Mouse (Mus musculus) liver, adult 2 months (tissue): Measurements from ENCODE around the gene Auts2. TPM values are rescaled to one million over a fixed set of nuclear protein-coding genes. Genes with fewer than 3 reads are reported as not detected.

Source experiments
- DNase-seq: peaks from one replicate; pipeline ENCODE4 v3.0.0-alpha.2; 2011; ENCODE audit warnings: low read depth, low spot score; ENCODE audit errors: extremely low read depth
- H3K27ac ChIP-seq: fragments of 200-500 bp; replicated peaks from 2 replicates; pipeline ENCODE4 v1.5.1; 2012; ENCODE audit warnings: low read depth, mild to moderate bottlenecking, control low read depth, inconsistent platforms, low read length; ENCODE audit not compliant: insufficient read depth
- H3K27me3 ChIP-seq: fragments of 200-500 bp; 2 replicates; pipeline ENCODE4 v1.6.1; 2012; ENCODE audit warnings: mild to moderate bottlenecking, moderate library complexity, low read length, inconsistent platforms; ENCODE audit not compliant: control insufficient read depth, insufficient read depth
- H3K36me3 ChIP-seq: fragments of 200-500 bp; 2 replicates; pipeline ENCODE4 v1.6.1; 2012; ENCODE audit warnings: low read length, inconsistent platforms; ENCODE audit not compliant: control insufficient read depth, insufficient read depth
- H3K4me1 ChIP-seq: fragments of 200-500 bp; 2 replicates; pipeline ENCODE4 v1.6.1; 2011; ENCODE audit warnings: low read length; ENCODE audit not compliant: control insufficient read depth, insufficient read depth
- H3K4me3 ChIP-seq: fragments of 200-500 bp; 2 replicates; pipeline ENCODE4 v1.5.1; 2011; ENCODE audit warnings: low read depth, mild to moderate bottlenecking, control low read depth, low read length, moderate library complexity; ENCODE audit not compliant: insufficient read depth
- H3K79me2 ChIP-seq: fragments of 200-500 bp; 2 replicates; pipeline ENCODE4 v1.6.1; 2012; ENCODE audit warnings: inconsistent platforms, mild to moderate bottlenecking, low read length, moderate library complexity; ENCODE audit not compliant: control insufficient read depth, insufficient read depth
- H3K9ac ChIP-seq: fragments of 200-500 bp; 2 replicates; pipeline ENCODE4 v1.6.1; 2012; ENCODE audit warnings: low read depth, mild to moderate bottlenecking, control low read depth, inconsistent platforms, low read length
- CTCF ChIP-seq: fragments of 200-500 bp; IDR thresholded peaks from 2 replicates; pipeline ENCODE4 v1.5.1; 2011; ENCODE audit warnings: low read depth, low read length, control low read depth
- POLR2A ChIP-seq: fragments of 200-500 bp; IDR thresholded peaks from 2 replicates; pipeline ENCODE4 v1.6.1; 2011; ENCODE audit warnings: low read length, control low read depth; ENCODE audit not compliant: insufficient read depth; ENCODE audit errors: extremely low read depth
- WGBS: fragments of 180-500 bp; shearing (Covaris S2); methylation state at CpG from one replicate; pipeline ENCODE4 v1.1.7; 2018; 5-methylcytosine and 5-hydroxymethylcytosine counted together
- polyA plus RNA-seq: library from polyadenylated mRNA; depleted of rRNA; stranded (reverse); fragments of >200 nt; gene quantifications from 2 replicates; pipeline ENCODE4 v1.2.3, GENCODE M21; 2012
- total RNA-seq: library from RNA; depleted of rRNA; stranded (reverse); fragments of >200 nt; gene quantifications from 2 replicates; pipeline ENCODE4 v1.2.3, GENCODE M21; 2014

The Auts2 gene
- total and polyA plus RNA-seq, 2 experiments: 0.37 to 0.51 TPM

DNA sequence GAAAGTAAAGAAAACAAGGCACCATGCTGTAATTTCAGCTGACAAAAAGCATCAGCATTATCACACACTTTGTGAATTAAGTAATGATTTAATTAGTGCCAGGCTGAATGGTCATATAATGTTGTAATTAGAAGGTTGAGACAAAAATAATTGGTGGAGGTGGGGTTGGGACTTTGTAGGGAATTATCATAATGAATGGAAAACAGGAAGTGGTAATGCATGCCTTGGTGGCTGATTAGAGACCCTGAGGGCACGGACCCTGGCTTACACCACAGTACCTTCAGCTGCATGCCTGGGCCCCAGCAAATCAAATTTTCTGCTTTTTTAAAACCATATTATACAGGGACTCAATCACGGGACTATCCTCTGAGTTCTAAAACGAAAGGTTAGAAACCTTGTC lies 586.1 kb downstream of the Auts2 start:
- H3K4me3 ChIP-seq: no peak overlapping the region
- no peaks in the 10 kb centered on the region for H3K4me1 ChIP-seq
- 87% methylated on average over 3 of the region's 3 CpGs for WGBS
- no peak overlapping the region for H3K9ac ChIP-seq
- H3K79me2 ChIP-seq: no peaks in the 10 kb centered on the region
- no peaks in the 10 kb centered on the region for H3K36me3 ChIP-seq
- H3K27ac ChIP-seq: no peak overlapping the region
- no peak for TF ChIP-seq CTCF
- no peak for TF ChIP-seq POLR2A
- DNase-seq: no peak
- H3K27me3 ChIP-seq: no peaks in the 10 kb centered on the region

DNA sequence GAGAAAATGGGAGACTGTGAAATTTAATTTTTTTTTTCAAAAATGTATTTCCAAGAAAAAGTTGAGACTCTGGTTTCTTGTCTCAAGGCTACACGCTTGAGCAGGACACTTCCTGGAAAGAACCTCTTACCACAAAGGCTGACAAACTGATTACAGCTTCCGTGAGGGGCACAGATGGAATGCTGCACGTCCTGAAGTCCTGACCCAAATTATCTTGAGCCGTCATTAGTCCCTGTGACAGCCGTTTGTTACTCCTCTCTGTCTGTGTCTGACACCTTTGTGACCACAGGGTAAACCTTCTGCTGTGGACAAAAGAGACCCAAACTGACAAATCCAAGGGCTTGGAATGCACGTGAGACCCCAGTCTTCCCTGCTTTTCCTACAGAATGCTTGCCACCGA lies 587.1 kb downstream of the Auts2 start:
- no peak for DNase-seq
- Histone ChIP-seq H3K9ac (no peak overlapping the region), H3K36me3 (no peaks in the 10 kb centered on the region), H3K4me1 (no peaks in the 10 kb centered on the region), H3K4me3 (no peak overlapping the region), H3K27ac (no peak overlapping the region), H3K27me3 (no peaks in the 10 kb centered on the region), H3K79me2 (no peaks in the 10 kb centered on the region)
- TF ChIP-seq CTCF (no peak), POLR2A (no peak)
- WGBS: 76% methylated on average over 7 of the region's 7 CpGs

DNA sequence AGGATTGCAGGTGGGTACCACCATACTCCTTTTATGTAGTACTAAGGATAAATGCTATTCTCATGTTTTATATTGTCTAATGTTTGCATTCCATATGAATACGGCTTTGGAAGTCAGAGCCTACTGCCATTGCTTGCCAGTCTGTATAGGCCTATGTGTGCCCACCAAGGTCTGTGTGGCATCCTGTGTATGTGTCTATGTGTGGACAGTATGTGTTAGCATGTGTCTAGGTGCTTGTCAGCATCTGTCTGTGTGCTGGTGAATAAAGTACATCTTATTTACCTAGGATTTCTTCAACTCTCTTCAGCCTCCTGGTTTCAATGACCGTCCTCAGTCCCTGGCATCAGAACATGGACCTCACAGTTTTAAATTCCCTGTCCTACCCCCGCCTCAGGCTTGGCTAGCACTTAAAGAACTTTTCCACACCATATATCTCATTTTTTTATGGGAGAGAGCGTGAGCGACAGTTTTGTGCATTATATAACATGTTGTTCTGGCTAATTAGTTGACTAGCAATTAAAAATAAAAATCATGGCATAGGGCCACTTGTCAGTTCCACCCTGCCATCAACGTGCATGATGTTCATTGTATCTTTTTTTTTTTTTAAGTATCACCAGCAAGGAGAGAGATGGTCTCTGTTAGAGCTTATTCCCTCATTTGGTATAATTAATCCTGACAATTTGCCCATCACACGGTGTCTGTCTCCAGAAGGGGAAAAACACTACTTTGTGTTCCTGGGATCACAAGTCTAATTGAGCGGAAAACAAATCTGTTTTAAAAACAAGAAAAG lies 587.7 kb downstream of the Auts2 start:
- TF ChIP-seq CTCF (no peak), POLR2A (no peak)
- no peaks in the 10 kb centered on the region for H3K27me3 ChIP-seq
- 95% methylated on average over 8 of the region's 8 CpGs for WGBS
- H3K79me2 ChIP-seq: no peaks in the 10 kb centered on the region
- no peak for DNase-seq
- H3K27ac ChIP-seq: no peak overlapping the region
- no peaks in the 10 kb centered on the region for H3K4me1 ChIP-seq
- no peak overlapping the region for H3K9ac ChIP-seq
- no peak overlapping the region for H3K4me3 ChIP-seq
- H3K36me3 ChIP-seq: no peaks in the 10 kb centered on the region

DNA sequence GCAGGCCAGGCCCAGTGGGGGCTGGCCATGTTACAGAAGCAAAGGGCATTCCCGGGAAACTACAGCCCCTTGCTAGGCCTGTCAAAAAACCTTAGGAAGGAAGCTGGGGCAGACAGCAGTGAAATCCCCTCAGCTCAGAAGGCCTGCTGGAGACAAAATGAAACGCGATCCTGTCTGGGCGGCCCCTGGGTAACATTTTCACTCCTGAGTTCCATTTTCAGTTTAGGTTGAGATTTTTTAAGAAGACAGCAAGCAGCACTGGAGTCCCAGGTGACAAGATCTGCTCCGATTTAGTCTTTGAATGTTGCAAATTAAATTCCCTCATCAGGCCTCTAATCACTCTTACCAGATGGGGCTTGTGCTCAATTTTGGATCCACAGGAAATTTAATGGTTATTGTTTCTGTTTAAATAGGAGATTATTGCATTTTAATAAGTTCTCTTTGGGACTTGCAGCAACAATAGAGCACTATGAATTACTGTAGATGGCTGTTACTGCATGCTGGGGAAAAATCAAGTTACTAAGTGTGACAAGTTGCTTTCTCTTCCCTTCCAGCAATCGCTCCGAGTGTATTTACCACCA lies 594.5 kb downstream of the Auts2 start:
- Histone ChIP-seq H3K79me2 (no peaks in the 10 kb centered on the region), H3K27ac (no peak overlapping the region), H3K27me3 (no peaks in the 10 kb centered on the region), H3K4me3 (no peak overlapping the region), H3K4me1 (no peaks in the 10 kb centered on the region), H3K9ac (no peak overlapping the region), H3K36me3 (no peaks in the 10 kb centered on the region)
- WGBS: 86% methylated on average over 7 of the region's 7 CpGs
- TF ChIP-seq POLR2A: no peak
- no peak for DNase-seq

DNA sequence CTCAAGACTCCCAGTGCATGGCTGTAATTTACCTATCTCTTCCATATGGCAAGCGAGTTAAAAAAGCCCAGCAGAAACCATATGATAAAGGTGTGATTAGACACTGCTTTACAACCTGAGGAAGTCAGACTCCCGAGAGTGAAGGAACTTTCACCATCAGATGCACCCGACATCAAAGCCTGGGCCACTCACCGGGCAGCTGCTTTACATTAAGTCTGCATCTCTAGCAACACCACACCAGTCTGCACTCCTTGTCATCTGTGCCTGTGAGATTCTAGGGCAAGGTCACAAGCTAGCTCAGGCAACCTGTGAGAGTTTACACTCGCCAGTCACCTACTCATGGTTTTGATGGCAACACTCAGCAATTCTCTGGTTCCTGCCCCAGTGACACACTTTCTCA lies 596.3 kb downstream of the Auts2 start:
- H3K4me1 ChIP-seq: no peaks in the 10 kb centered on the region
- no peak for TF ChIP-seq POLR2A
- TF ChIP-seq CTCF: no peak
- no peaks in the 10 kb centered on the region for H3K36me3 ChIP-seq
- DNase-seq: no peak
- WGBS: 94% methylated on average over 5 of the region's 5 CpGs
- no peaks in the 10 kb centered on the region for H3K27me3 ChIP-seq
- H3K4me3 ChIP-seq: no peak overlapping the region
- no peak overlapping the region for H3K27ac ChIP-seq
- H3K9ac ChIP-seq: no peak overlapping the region
- no peaks in the 10 kb centered on the region for H3K79me2 ChIP-seq

DNA sequence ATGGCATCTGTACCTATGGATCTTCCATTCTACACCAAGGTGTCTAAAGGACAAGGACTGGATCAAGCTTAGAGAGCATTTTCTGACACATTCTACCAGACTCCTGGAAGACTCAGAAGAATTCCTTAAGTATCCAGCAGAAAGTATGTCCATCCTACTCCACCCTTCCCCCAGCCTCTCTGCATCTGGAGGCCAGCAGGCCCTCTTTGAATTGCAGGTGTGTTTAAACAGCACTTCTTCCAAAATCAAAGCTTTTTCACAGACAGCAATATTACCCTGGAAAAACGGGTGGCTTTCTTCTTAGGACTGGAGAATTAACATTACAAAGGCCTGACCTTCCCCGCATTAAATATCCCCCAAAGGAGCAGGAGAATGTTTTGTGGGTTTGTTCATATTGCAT lies 598.4 kb downstream of the Auts2 start:
- H3K4me3 ChIP-seq: no peak overlapping the region
- no peaks in the 10 kb centered on the region for H3K27me3 ChIP-seq
- H3K79me2 ChIP-seq: no peaks in the 10 kb centered on the region
- no peak overlapping the region for H3K27ac ChIP-seq
- 84% methylated on average over 2 of the region's 2 CpGs for WGBS
- H3K9ac ChIP-seq: no peak overlapping the region
- no peaks in the 10 kb centered on the region for H3K36me3 ChIP-seq
- no peak for TF ChIP-seq POLR2A
- H3K4me1 ChIP-seq: no peaks in the 10 kb centered on the region
- DNase-seq: no peak
